Mouse (Mus musculus) hindbrain, postnatal 0 days (tissue): ENCODE measurements around the gene Zranb3. TPM values are rescaled to one million over a fixed set of nuclear protein-coding genes. Genes with fewer than 3 reads are reported as not detected.

ENCODE experiments used
- ATAC-seq: fragments of 200-750 bp; cut with Nextera tagmentation; 2 replicates; pipeline ENCODE4 v1.8.0; 2017; ENCODE audit warnings: mild to moderate bottlenecking, moderate TSS enrichment, moderate library complexity
- DNase-seq: peaks from one replicate; pipeline ENCODE4 v3.0.0-alpha.2; 2015; ENCODE audit warnings: low spot score
- H3K27ac ChIP-seq: fragments of 300-500 bp; sonication (generic); 2 replicates; pipeline ENCODE4 v1.5.1; 2014; ENCODE audit warnings: mild to moderate bottlenecking
- H3K27me3 ChIP-seq: fragments of 300-500 bp; sonication (generic); 2 replicates; pipeline ENCODE4 v1.6.1; 2014; ENCODE audit warnings: low read length, mixed read lengths; ENCODE audit not compliant: insufficient read depth
- H3K36me3 ChIP-seq: fragments of 300-500 bp; sonication (generic); 2 replicates; pipeline ENCODE4 v1.6.1; 2014; ENCODE audit warnings: low read length, mixed read lengths; ENCODE audit not compliant: insufficient read depth
- H3K4me1 ChIP-seq: fragments of 300-500 bp; sonication (generic); 2 replicates; pipeline ENCODE4 v1.6.1; 2014; ENCODE audit warnings: antibody characterized with exemption, low read length, mixed read lengths; ENCODE audit not compliant: insufficient read depth
- H3K4me2 ChIP-seq: fragments of 300-500 bp; sonication (generic); 2 replicates; pipeline ENCODE4 v1.6.1; 2014; ENCODE audit warnings: low read depth, mild to moderate bottlenecking, low read length, moderate library complexity, mixed read lengths
- H3K4me3 ChIP-seq: fragments of 300-500 bp; sonication (generic); 2 replicates; pipeline ENCODE4 v1.5.1; 2014; ENCODE audit warnings: low read length
- H3K9ac ChIP-seq: fragments of 300-500 bp; sonication (generic); replicated peaks from 2 replicates; pipeline ENCODE4 v1.6.1; 2014; ENCODE audit warnings: mild to moderate bottlenecking, low read length, moderate library complexity, mixed read lengths
- H3K9me3 ChIP-seq: fragments of 300-500 bp; sonication (generic); 2 replicates; pipeline ENCODE4 v1.6.1; 2016; ENCODE audit warnings: low read length, mixed read lengths
- CTCF ChIP-seq: IDR thresholded peaks from 2 replicates; pipeline ENCODE4 v1.5.1; 2016; ENCODE audit warnings: antibody characterized with exemption, control low read depth, low read depth
- WGBS: fragments of 180-500 bp; shearing (Covaris S2); extraction: QIAGEN DNeasy Blood & Tissue Kit; methylation state at CpG from one replicate; pipeline ENCODE4 v1.1.7; 2014; 5-methylcytosine and 5-hydroxymethylcytosine counted together
- polyA plus RNA-seq: library from polyadenylated mRNA; unstranded; fragments of >200 nt; fragmentation: Nextera tagmentation; extraction: Ambion mirVana; gene quantifications from 2 replicates; pipeline ENCODE4 v1.2.1, GENCODE M21; 2015
- total RNA-seq: library from RNA; depleted of rRNA; stranded (reverse); fragments of >200 nt; gene quantifications from 2 replicates; pipeline ENCODE4 v1.2.3, GENCODE M21; 2014

The Zranb3 gene
- total and polyA plus RNA-seq, 2 experiments from 2014 or later = 3.8 to 8.9 TPM

GRCm38 (mm10) chr1:127952276-127952675 lies 150.6 kb downstream of the Zranb3 start:
- H3K4me3 ChIP-seq = no peak overlapping the region
- no peak overlapping the region for H3K27ac ChIP-seq
- no peaks in the 10 kb centered on the region for H3K9me3 ChIP-seq
- 81% methylated on average over 4 of the region's 4 CpGs for WGBS
- H3K9ac ChIP-seq = no peak overlapping the region
- TF ChIP-seq CTCF = no peak
- DNase-seq = no peak
- H3K27me3 ChIP-seq = no peaks in the 10 kb centered on the region
- H3K4me2 ChIP-seq = no peak overlapping the region
- no peak for ATAC-seq
- no peaks in the 10 kb centered on the region for H3K4me1 ChIP-seq
- H3K36me3 ChIP-seq = no peaks in the 10 kb centered on the region

GRCm38 (mm10) chr1:127948748-127949147 lies 154.1 kb downstream of the Zranb3 start:
- ATAC-seq = no peak
- DNase-seq = no peak
- no peak overlapping the region for H3K27ac ChIP-seq

GRCm38 (mm10) chr1:127946615-127947249 lies 156.1 kb downstream of the Zranb3 start:
- H3K27ac ChIP-seq = peak overlapping the region; percentile 26; the same call in 1 of the 2 replicates
- no peaks in the 10 kb centered on the region for H3K9me3 ChIP-seq
- 81% methylated on average over 5 of the region's 5 CpGs for WGBS
- H3K4me3 ChIP-seq = no peak overlapping the region
- DNase-seq = no peak
- H3K4me1 ChIP-seq = no peaks in the 10 kb centered on the region
- H3K4me2 ChIP-seq = no peak overlapping the region
- H3K27me3 ChIP-seq = no peaks in the 10 kb centered on the region
- peaks cover 27% of the 10 kb centered on the region for H3K36me3 ChIP-seq
- H3K9ac ChIP-seq = no peak overlapping the region
- no peak for ATAC-seq
- TF ChIP-seq CTCF = no peak

More at GRCm38 (mm10) chr1:127948748-127949147, 154.1 kb downstream of the Zranb3 start:
- WGBS = 85% methylated on average over 5 of the region's 5 CpGs
- no peak overlapping the region for H3K4me2 ChIP-seq
- H3K27me3 ChIP-seq = no peaks in the 10 kb centered on the region
- no peak overlapping the region for H3K9ac ChIP-seq
- no peaks in the 10 kb centered on the region for H3K9me3 ChIP-seq
- H3K4me3 ChIP-seq = no peak overlapping the region
- no peak for TF ChIP-seq CTCF
- no peaks in the 10 kb centered on the region for H3K4me1 ChIP-seq
- H3K36me3 ChIP-seq = peaks cover 11% of the 10 kb centered on the region; the same call in 1 of the 2 replicates

- no peak for TF ChIP-seq CTCF
- no peaks in the 10 kb centered on the region for H3K4me1 ChIP-seq
- peaks cover 32% of the 10 kb centered on the region for H3K36me3 ChIP-seq
- DNase-seq = peak; percentile 30
- 64% methylated on average over 3 of the region's 3 CpGs for WGBS
- no peaks in the 10 kb centered on the region for H3K27me3 ChIP-seq
- H3K9ac ChIP-seq = no peak overlapping the region
- H3K9me3 ChIP-seq = no peaks in the 10 kb centered on the region
- peak overlapping the region; percentile 22; the same call in 1 of the 2 replicates for H3K27ac ChIP-seq
- H3K4me2 ChIP-seq = no peak overlapping the region
- H3K4me3 ChIP-seq = no peak overlapping the region
- peak; percentile 44; the same call in 1 of the 2 replicates for ATAC-seq
Measured at GRCm38 (mm10) chr1:127945696-127946575, 156.9 kb downstream of the Zranb3 start.

- Histone ChIP-seq H3K9ac (no peak overlapping the region), H3K27me3 (no peaks in the 10 kb centered on the region), H3K9me3 (no peaks in the 10 kb centered on the region), H3K4me1 (no peaks in the 10 kb centered on the region), H3K4me2 (no peak overlapping the region), H3K4me3 (no peak overlapping the region), H3K27ac (no peak overlapping the region), H3K36me3 (peaks cover 55% of the 10 kb centered on the region)
- WGBS = 85% methylated on average over 6 of the region's 6 CpGs
- TF ChIP-seq CTCF = no peak
- DNase-seq (no peak), ATAC-seq (no peak)
Measured at GRCm38 (mm10) chr1:127943516-127943915, 159.3 kb downstream of the Zranb3 start.

GRCm38 (mm10) chr1:127942231-127942630 lies 160.6 kb downstream of the Zranb3 start:
- no peak for DNase-seq
- Histone ChIP-seq H3K9me3 (no peaks in the 10 kb centered on the region), H3K9ac (no peak overlapping the region), H3K4me3 (no peak overlapping the region), H3K27ac (no peak overlapping the region), H3K36me3 (peaks cover 67% of the 10 kb centered on the region), H3K4me1 (no peaks in the 10 kb centered on the region), H3K27me3 (no peaks in the 10 kb centered on the region), H3K4me2 (no peak overlapping the region)
- 94% methylated on average over 10 of the region's 10 CpGs for WGBS
- no peak for TF ChIP-seq CTCF
- ATAC-seq = no peak
